Mouse (Mus musculus) effector memory CD4-positive, alpha-beta T cell, adult 7 months (primary cell): ENCODE results near the gene BC025446. TPM values are rescaled to one million over a fixed set of nuclear protein-coding genes. Genes with fewer than 3 reads are reported as not detected.

Source experiments
- polyA plus RNA-seq: library from polyadenylated mRNA; unstranded; fragments of 100-300 nt; shearing (Covaris generic); gene quantifications from one replicate; pipeline ENCODE4 v1.2.1, GENCODE M21; 2017

The BC025446 gene
- polyA plus RNA-seq, result not detected

DNA sequence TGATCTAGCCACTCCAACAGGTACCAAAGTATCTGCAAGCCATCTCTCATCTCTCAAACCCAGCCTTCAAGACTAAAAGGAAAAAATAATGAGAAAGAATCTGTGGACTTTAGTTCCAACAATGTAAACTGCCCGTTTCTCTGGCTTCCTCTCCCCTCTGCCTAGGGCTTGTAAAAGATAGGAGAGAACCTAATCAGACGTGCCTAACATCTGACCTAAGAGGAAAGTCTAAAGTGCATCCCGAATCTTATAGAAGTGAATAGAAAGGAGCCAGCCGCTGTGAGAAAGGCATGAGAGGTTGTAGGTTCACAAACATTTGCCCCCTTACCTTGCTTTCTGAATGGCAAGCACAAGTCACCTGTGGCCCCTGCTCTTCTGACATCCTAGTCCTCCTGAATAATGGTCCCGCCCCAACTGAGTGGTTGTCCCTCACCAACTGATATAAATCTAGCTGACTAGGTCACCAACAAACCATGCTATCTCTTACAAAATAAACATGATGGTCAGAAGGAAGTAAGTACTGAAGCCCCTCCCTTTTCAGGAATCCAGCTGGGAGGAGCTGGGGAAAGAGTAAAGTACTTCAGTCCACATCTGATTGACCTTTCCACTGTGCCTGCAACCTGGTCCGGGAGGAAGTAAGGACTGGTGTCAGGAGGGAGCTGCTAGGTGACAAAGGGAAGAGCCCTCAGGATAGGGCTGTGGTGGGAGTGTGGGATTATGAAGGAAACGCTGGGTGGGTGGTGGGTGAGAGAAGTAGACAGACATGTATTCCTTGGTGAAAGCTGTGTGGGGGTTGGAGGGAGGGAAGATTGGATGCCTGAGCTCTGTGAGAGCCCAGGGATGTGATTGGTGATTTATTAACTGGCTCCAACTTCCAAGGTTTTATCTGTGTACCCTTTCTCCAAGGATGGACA lies at the start of gene BC025446:
BC025446 (plus strand) TSS at position 599 of the 914 bp plus-strand sequence.

DNA sequence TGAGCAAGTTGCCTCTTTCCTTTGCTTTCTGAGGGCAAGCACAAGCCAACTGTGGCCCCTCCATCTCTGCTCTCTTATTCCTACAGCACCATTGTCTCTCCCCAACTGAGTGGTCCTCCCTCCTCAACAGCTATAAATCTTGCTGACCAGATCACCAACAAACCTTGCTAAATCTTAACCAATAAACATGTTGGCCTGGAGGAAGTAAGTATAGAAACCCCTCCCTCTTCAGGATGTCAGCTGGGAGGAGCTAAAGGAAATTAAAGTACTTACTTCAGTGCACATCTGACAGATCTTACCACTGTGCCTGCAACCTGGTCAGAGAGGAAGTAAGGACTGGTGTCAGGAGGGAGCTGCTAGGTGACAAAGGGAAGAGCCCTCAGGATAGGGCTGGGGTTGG lies 51.9 kb downstream of the BC025446 start, which contains the start of gene Ly6f:
Ly6f (plus strand) TSS at position 301 of the 400 bp plus-strand sequence.

Other genes with a start within 250 kb of the BC025446 start
- not detected for gene Ly6i, start 232.9 kb upstream of the BC025446 start, polyA plus RNA-seq
- gene Ly6a, start 218.3 kb upstream of the BC025446 start, polyA plus RNA-seq, result 585 TPM
- 13.4 TPM for gene Ly6c1, start 167.5 kb upstream of the BC025446 start, polyA plus RNA-seq
- 1,772 TPM for gene Ly6c2, start 104.4 kb upstream of the BC025446 start, polyA plus RNA-seq
- gene Ly6g, start 61.1 kb upstream of the BC025446 start, polyA plus RNA-seq, result not detected
- not detected for gene Ly6f, start 52.0 kb downstream of the BC025446 start, polyA plus RNA-seq